Mouse (Mus musculus) cerebellum, postnatal 36 days (tissue): ENCODE data around the gene Nacc1.
"Not testable (repeated sequence)": the region's sequence is repeated elsewhere in the genome, so short reads cannot be mapped to it uniquely, and the experiment has no call there.

ENCODE experiments used
- DNase-seq, 2 experiments: peaks; one replicate each; pipeline ENCODE4 v3.0.0; 2021 to 2022; ENCODE audit warnings: mixed read lengths in 2 of 2

Gene Nacc1

GRCm38 (mm10) chr8:84639162-84640009, 48.3 kb downstream of the Nacc1 start:
- peak; percentile 91 to 94 for DNase-seq

DNA sequence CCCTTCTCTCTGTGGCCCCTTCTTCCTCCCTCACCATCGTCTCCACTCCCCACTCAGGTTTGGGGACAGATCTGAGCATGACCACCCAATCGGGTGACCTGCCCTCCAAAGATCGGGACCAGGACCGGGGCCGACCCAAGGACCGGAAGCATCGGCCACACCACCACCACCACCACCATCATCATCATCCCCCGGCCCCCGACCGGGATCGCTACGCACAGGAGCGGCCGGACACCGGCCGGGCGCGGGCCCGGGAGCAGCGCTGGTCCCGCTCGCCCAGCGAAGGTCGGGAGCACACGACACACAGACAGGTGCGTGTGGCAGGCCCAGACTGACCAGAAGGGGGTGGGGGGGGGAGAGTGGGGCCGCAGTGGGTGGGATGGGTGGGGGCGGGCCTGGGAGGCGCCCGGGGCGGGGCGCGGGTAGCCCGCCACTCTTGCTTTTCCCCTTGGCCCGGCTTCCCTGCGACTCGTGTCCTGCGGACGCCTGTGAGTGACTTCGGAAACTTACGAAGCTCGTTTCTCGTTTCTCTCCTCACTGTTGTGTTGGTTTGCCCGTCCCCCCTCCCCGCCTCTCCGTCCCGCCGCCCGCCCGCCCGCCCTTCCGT, 49.0 kb downstream of the Nacc1 start:
- DNase-seq, result peak; percentile 47 to 51

- no peak for DNase-seq
Measured at GRCm38 (mm10) chr8:84637946-84638554, 49.6 kb downstream of the Nacc1 start.

DNA sequence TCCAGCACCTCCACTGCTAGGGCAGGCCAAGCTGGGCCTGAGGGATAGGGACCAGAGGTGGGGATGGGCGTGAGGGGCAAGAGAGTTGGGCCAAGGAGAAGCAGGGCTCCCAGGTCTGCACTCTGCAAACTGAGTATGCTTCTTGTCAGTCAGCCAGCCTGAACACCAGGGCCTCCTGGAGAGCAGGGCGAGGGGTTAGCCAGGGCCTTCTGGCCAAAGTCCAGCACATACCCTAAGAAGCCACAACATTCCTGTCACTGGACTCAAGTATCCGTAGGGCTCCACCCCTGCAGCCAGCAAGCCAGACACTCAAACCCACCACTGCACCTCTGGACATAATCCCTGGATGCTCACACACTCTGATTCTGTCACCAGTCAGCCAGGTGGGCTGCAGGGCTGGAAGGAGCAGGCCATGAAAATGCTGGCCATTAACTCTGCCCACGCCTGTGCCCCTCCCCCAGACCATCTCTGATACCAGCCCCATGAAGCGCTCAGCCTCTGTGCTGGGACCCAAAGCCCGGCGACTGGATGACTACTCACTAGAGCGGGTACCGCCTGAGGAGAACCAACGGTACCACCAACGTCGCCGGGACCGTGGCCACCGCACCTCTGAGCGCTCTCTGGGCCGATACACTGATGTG, 51.5 kb downstream of the Nacc1 start:
- DNase-seq, result peak; percentile 41 to 52

- peak in 1 of 2 experiments; percentile 50 for DNase-seq
Measured at GRCm38 (mm10) chr8:84635397-84636050, 52.1 kb downstream of the Nacc1 start.

- peak; percentile 97 to 99 for DNase-seq
Measured at GRCm38 (mm10) chr8:84634849-84635304, 52.8 kb downstream of the Nacc1 start.

DNA sequence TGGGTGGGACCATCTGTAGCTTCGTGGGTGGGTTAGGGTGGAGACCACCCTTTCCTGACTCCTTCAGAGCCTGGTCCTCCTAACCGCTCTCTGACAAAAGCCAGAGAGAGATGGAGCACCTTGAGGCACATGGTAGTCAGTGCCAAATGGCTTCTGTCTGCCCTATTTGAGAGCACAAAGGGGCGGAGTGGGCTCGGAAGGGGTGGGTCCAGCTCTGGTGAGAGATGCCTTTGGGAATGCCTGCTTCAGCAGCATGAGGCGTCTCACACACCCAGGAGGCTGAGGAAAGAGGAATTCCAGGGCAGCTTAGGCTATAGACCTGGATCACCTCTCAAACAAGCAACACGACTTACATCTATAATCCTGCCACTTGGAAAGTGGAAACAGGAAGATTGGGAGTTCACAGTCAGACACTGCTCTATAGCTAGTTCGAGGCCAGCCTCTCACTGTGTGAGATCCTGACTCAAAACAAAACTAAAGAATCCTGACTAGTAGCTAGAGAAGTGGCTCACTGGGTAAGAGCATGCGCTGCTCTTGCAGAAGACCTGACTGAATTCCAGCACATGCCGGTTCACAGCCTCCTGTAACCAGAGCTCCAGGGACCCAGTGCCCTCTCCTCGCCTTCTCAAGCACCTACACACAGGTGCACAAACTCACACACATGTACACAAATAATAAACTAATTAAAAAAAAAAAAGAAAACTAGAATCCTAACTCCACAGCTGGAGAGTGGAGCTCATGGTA, 53.6 kb downstream of the Nacc1 start:
- DNase-seq, result no peak

DNA sequence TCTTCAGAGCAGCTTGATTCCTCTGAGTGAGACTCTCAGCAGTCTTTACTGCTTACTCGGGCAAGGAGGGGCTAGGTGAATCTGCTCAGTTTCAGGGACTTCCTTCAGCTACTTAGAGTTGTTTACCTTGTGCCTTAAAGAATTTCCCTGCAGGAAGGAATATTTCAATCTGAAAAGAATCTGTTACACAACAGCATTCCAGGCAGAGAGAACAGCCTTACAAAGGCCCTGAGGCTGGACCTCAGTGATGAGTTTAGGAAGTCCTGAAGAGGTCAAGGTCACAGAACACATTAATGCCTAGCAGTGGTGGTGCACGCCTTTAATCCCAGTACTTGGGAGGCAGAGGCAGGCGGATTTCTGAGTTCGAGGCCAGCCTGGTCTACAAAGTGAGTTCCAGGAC, 55.8 kb downstream of the Nacc1 start:
- DNase-seq, result no peak

DNA sequence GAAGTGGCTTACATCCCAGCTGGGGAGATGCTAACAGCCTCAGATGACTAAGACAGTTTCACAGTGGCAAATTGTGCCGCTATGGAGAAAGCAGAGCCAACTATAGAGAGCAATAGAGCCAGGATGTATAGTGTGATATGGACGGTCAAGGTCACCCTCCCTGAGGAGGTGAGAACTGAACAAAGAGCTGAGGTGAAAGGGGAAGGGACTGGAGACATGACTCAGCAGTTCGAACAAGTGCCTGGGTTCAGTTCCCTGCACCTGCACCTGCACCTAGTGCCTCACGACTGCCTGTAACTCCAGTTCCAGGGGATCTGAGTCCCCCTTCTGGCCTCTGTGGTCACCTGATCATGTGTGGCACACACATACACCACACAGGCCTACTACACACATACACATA, 57.5 kb downstream of the Nacc1 start:
- no peak for DNase-seq

- DNase-seq, result no peak
Measured at GRCm38 (mm10) chr8:84629586-84629985, 58.1 kb downstream of the Nacc1 start.

DNA sequence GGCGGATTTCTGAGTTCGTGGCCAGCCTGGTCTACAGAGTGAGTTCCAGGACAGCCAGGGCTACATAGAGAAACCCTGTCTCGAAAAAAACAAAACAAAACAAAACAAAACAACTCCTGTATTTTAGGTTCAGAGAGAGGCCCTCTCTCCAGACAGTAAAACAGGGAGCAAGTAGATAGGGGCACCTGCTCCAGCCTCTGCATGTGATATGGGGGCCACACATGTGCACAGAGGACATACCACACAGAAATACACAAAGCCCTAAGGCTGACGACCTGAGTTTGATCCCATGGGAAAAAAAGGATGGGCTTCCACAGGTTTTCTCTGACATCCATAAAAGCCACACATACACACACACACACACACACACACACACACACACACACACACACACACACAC, 64.2 kb downstream of the Nacc1 start:
- not testable (repeated sequence) for DNase-seq

GRCm38 (mm10) chr8:84621102-84621625, 66.5 kb downstream of the Nacc1 start:
- no peak for DNase-seq
